Mouse (Mus musculus): ENCODE measurements around the gene Phka2. TPM values are rescaled to one million over a fixed set of nuclear protein-coding genes. Genes with fewer than 3 reads are reported as not detected.

Gene Phka2
- polyA plus RNA-seq, 1 experiment from 2014 or later = 9.5 TPM

DNA sequence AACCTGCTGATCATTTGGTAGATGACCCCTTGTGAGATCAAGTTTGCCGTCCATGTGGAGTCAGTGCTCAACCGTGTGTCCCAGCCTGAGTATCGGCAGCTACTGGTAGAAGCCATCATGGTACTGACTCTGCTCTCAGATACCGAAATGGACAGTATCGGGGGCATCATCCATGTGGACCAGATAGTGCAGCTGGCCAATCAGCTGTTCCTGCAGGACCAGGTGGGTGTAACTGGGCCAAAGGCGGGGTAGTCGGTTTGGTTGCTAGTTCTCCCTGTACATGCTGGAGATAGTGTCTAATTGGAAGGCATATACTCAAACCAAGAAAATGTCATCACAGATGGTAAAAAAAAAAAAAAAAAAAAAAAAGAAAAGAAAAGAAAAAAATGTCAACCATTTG is 88.2 kb downstream of the Phka2 start:
- DNase-seq (no peak), ATAC-seq (no peak)
- no peak overlapping the region for H3K9ac ChIP-seq (replicated peaks)
- H3K4me3 ChIP-seq (ENCODE audit: low read depth, low read length) = no peak overlapping the region
- peaks cover 8% of the 10 kb centered on the region; the same call in 1 of the 2 replicates for H3K36me3 ChIP-seq (replicated peaks; ENCODE audit: insufficient read depth, low read length)
- TF ChIP-seq EP300 (IDR thresholded peaks at IDR 0.05; ENCODE audit: low read depth) (no peak), CTCF (IDR thresholded peaks at IDR 0.05; ENCODE audit: low read depth) (no peak)
- 89% methylated on average over 7 of the region's 7 CpGs for WGBS (ENCODE audit: insufficient replicate concordance)
- H3K9me3 ChIP-seq (ENCODE audit: low read length) = no peaks in the 10 kb centered on the region
- H3K27me3 ChIP-seq (ENCODE audit: insufficient read depth, low read length) = no peaks in the 10 kb centered on the region
- H3K27ac ChIP-seq (ENCODE audit: low read depth) = no peak overlapping the region
- H3K4me1 ChIP-seq (ENCODE audit: insufficient read depth) = no peaks in the 10 kb centered on the region
- no peak overlapping the region for H3K4me2 ChIP-seq (ENCODE audit: low read depth, low read length)

DNA sequence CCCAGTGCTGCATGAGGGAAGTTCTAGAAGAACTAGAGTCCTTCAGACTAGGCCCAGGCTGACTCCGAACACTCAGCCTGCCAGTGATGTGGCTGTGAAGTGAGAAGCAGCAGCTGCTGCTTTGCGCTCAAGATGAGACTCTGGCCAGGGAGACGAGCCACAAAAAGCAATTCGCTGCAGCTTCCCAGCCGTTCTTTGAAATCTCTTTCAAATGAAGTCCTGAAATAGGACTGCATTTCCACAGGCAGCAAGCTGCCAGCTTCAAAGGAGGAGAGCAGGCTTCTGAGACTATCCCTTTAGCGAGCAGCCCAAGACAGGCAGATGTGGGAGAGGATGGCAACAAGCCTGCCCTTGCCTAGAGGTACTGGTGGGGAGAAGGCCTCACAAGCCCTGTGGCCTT is 91.0 kb downstream of the Phka2 start:
- DNase-seq (no peak), ATAC-seq (no peak)
- H3K27ac ChIP-seq (ENCODE audit: low read depth) = no peak overlapping the region
- no peak for TF ChIP-seq EP300 (IDR thresholded peaks at IDR 0.05; ENCODE audit: low read depth)
- no peak for TF ChIP-seq CTCF (IDR thresholded peaks at IDR 0.05; ENCODE audit: low read depth)
- peaks cover 6% of the 10 kb centered on the region; the same call in 1 of the 2 replicates for H3K36me3 ChIP-seq (replicated peaks; ENCODE audit: insufficient read depth, low read length)
- H3K9me3 ChIP-seq (ENCODE audit: low read length) = no peaks in the 10 kb centered on the region
- no peak overlapping the region for H3K4me2 ChIP-seq (ENCODE audit: low read depth, low read length)
- no peaks in the 10 kb centered on the region for H3K4me1 ChIP-seq (ENCODE audit: insufficient read depth)
- WGBS (ENCODE audit: insufficient replicate concordance) = 85% methylated on average over 6 of the region's 6 CpGs
- H3K4me3 ChIP-seq (ENCODE audit: low read depth, low read length) = no peak overlapping the region
- H3K27me3 ChIP-seq (ENCODE audit: insufficient read depth, low read length) = no peaks in the 10 kb centered on the region
- H3K9ac ChIP-seq (replicated peaks) = no peak overlapping the region

DNA sequence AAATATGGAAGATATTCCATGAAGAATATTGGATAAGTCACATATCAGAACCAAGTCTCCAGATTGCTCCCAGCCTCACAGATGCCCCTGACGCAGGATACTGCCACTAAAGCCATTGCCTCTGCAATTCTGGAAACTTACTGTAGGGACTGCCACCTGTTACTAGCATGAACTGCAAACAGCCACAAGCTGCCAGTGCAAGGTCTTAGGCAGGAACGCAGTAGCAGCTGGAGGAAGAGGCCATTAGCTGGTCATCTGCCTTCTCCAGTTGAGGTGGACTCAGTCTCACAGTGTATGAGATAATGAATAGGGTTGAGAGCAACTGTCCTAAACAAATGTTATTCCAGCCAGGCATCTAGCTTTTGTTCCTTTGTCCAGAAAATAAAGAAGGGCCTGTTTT is 96.1 kb downstream of the Phka2 start:
- ATAC-seq (no peak), DNase-seq (no peak)
- Histone ChIP-seq H3K4me3 (ENCODE audit: low read depth, low read length) (no peak overlapping the region), H3K27ac (ENCODE audit: low read depth) (no peak overlapping the region), H3K27me3 (ENCODE audit: insufficient read depth, low read length) (no peaks in the 10 kb centered on the region), H3K9me3 (ENCODE audit: low read length) (no peaks in the 10 kb centered on the region), H3K4me1 (ENCODE audit: insufficient read depth) (no peaks in the 10 kb centered on the region), H3K36me3 (replicated peaks; ENCODE audit: insufficient read depth, low read length) (no peaks in the 10 kb centered on the region), H3K9ac (replicated peaks) (no peak overlapping the region), H3K4me2 (ENCODE audit: low read depth, low read length) (no peak overlapping the region)
- TF ChIP-seq EP300 (IDR thresholded peaks at IDR 0.05; ENCODE audit: low read depth) = no peak
- no peak for TF ChIP-seq CTCF (IDR thresholded peaks at IDR 0.05; ENCODE audit: low read depth)
- WGBS (ENCODE audit: insufficient replicate concordance) = 81% methylated on average over 2 of the region's 2 CpGs

DNA sequence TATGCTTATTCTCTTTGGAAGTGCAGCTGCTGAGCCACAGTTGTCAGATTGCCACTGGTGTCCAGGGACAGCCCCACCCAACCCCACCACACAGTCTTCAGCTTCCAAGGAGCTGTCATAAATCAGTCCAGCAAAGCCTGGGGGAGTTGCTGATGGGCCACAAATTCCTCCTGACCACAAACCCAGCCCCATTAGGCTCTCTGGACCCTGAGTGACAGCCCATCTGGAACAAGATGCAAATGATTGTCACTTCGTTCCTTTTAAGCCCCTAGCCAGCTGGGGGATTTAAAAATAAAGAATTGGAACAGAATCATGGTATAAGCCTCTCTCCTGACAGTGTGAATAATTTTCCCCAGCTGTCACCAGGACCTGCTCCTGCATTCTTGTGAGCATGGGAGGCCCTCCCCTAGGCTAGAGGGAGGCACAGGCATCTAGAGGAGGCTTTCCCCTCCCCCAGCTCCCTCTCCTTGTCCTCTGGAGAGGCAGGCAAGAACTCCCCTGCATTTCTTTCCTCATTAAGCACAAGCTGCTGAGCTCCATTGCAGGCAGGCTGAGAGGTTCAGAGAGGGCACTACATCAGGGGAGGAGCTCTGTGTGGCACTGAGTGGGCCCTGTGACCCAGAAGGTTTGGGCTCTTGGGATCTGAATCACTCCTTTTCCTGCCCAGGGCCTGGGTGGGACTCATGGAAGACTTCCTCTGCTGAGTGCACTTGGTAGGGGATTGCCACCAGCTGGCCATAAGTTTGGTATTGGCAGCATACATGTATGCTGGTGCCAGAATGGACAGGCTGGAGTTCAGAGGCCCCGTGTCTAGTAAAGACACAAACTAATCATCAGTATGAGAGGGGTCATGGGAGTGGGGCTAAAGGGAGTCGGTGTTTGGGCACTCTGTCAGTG is 96.8 kb downstream of the Phka2 start:
- WGBS (ENCODE audit: insufficient replicate concordance) = 55% methylated on average over 3 of the region's 3 CpGs
- ATAC-seq = no peak

DNA sequence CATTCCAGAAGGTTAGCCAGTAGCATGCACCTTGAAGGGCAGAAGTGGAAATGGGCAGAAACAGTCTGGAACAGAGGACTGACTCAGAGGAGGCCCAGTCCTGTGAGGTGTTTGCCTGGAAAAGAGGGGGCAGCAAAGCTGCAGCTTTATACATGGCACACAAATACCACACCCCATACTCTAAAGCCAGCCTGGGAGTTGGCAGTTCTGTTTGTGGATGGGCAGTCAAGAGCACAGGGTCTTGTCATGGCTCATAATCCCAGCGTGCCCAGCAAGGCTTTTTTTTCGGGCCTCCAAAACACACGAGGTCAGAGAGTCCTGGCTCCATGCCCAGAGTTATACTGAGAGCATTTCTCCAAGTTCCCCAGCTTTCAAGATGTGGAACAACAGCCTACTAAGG is 99.1 kb downstream of the Phka2 start:
- Histone ChIP-seq H3K4me1 (ENCODE audit: insufficient read depth) (no peaks in the 10 kb centered on the region), H3K9ac (replicated peaks) (no peak overlapping the region), H3K9me3 (ENCODE audit: low read length) (no peaks in the 10 kb centered on the region), H3K27ac (ENCODE audit: low read depth) (no peak overlapping the region), H3K27me3 (ENCODE audit: insufficient read depth, low read length) (no peaks in the 10 kb centered on the region), H3K36me3 (replicated peaks; ENCODE audit: insufficient read depth, low read length) (no peaks in the 10 kb centered on the region), H3K4me3 (ENCODE audit: low read depth, low read length) (no peak overlapping the region), H3K4me2 (ENCODE audit: low read depth, low read length) (no peak overlapping the region)
- DNase-seq = no peak
- no peak for ATAC-seq
- TF ChIP-seq CTCF (IDR thresholded peaks at IDR 0.05; ENCODE audit: low read depth) (no peak), EP300 (IDR thresholded peaks at IDR 0.05; ENCODE audit: low read depth) (no peak)
- WGBS (ENCODE audit: insufficient replicate concordance) = 51% methylated on average over 3 of the region's 3 CpGs

More for the DNA sequence above, 96.8 kb downstream of the Phka2 start:
- Histone ChIP-seq H3K9me3 (ENCODE audit: low read length) (no peaks in the 10 kb centered on the region), H3K36me3 (replicated peaks; ENCODE audit: insufficient read depth, low read length) (no peaks in the 10 kb centered on the region), H3K9ac (replicated peaks) (no peak overlapping the region), H3K4me3 (ENCODE audit: low read depth, low read length) (no peak overlapping the region), H3K4me1 (ENCODE audit: insufficient read depth) (no peaks in the 10 kb centered on the region), H3K4me2 (ENCODE audit: low read depth, low read length) (no peak overlapping the region), H3K27ac (ENCODE audit: low read depth) (no peak overlapping the region), H3K27me3 (ENCODE audit: insufficient read depth, low read length) (no peaks in the 10 kb centered on the region)
- DNase-seq = no peak
- TF ChIP-seq CTCF (IDR thresholded peaks at IDR 0.05; ENCODE audit: low read depth) (no peak), EP300 (IDR thresholded peaks at IDR 0.05; ENCODE audit: low read depth) (no peak)

DNA sequence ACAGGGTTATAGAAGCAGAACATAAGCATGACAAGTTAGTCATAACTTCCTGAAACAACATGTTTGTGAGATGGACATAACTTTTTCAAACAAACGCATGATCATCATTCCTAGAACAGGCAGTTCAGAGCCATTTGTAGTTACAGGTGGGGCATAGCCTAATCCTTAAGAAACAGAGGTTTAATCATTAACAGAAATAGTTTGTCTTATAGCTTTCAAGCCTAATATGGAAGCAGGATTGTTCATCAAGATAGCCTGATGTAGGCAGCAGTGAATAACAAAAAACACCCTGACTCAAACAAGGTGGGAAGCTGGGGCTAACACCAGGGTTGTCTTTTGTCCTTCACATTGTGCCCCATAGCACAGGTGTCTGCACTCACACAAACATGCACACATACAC is 100.8 kb downstream of the Phka2 start:
- H3K9me3 ChIP-seq (ENCODE audit: low read length) = no peaks in the 10 kb centered on the region
- no peak overlapping the region for H3K4me3 ChIP-seq (ENCODE audit: low read depth, low read length)
- H3K4me1 ChIP-seq (ENCODE audit: insufficient read depth) = no peaks in the 10 kb centered on the region
- H3K27ac ChIP-seq (ENCODE audit: low read depth) = no peak overlapping the region
- WGBS (ENCODE audit: insufficient replicate concordance) = 74% methylated on average over 1 of the region's 1 CpGs
- no peak overlapping the region for H3K4me2 ChIP-seq (ENCODE audit: low read depth, low read length)
- H3K27me3 ChIP-seq (ENCODE audit: insufficient read depth, low read length) = no peaks in the 10 kb centered on the region
- DNase-seq (no peak), ATAC-seq (no peak)
- no peaks in the 10 kb centered on the region for H3K36me3 ChIP-seq (replicated peaks; ENCODE audit: insufficient read depth, low read length)
- no peak for TF ChIP-seq CTCF (IDR thresholded peaks at IDR 0.05; ENCODE audit: low read depth)
- TF ChIP-seq EP300 (IDR thresholded peaks at IDR 0.05; ENCODE audit: low read depth) = no peak
- H3K9ac ChIP-seq (replicated peaks) = no peak overlapping the region
